In the genomic region with DNA sequence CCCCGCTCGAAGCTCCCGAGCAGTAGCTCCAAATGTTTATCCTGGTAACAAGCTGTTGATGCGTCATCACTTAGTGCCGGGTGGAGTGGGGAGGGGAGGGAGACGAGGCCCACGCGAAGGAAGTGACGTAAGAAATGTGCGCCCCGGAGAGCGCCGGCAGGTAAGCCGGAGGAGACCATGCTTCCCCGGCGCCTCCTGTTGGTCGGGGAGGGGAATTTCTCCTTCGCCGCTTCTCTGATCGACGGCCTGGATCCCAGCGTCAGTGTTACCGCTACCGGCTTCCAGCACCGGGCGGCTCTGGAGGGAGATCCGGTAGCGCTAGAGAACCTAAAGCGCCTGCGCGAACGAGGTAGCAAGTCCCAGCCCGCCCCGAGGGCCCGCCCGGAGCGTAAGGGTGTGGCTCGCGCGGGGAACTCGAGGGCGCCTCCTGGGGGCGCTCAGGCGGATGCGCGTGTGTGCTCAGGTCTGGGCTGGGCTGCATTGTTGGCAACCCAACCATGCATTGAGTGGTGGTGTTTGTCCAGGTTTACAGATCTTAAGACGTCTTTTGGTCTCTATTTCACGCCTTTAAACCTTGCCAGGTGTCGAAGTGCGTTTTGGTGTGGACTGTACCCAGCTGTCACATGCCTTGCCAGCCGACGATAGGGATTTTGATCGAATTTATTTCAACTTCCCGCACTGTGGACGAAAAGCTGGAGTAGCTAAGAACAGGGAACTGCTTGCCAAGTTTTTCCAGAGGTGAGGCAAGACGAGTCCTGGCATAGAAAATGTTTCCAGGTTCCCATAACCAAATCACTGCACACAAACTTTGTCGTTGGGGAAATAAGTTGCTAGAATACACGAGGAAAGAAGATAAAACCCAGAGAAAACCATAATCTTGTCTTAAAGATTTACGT, we compare ENCODE assay signal across 8 mouse cellular contexts. TPM values are rescaled to one million over a fixed set of nuclear protein-coding genes. Genes with fewer than 3 reads are reported as not detected.
DNase-seq lines count a peak whose midpoint lies in the region; ATAC-seq lines count a peak whose summit lies in the region.

Fdxacb1 (plus strand) TSS at position 130 of the 896 bp plus-strand sequence.

- ATAC-seq in megakaryocyte progenitor cell, adult 5-6 weeks (replicated peaks; ENCODE audit: poor library complexity), result peak; percentile 96

- peak; percentile 98 for DNase-seq in adipocyte (ENCODE audit: low spot score)
- peak; percentile 98 for DNase-seq in embryo, embryonic 10 days (ENCODE audit: low spot score)
- peak; percentile 94 for DNase-seq in gastrocnemius, postnatal 10 days
- peak; percentile 99 for DNase-seq in induced T-regulatory cell, adult 2 months (ENCODE audit: low read depth)
- peak; percentile 97 to 99 for DNase-seq in left cerebral cortex, adult 9 months (ENCODE audit: low spot score in 2 of 2)
- DNase-seq in right cerebral cortex, postnatal 14 days, result peak; percentile 97
- DNase-seq in urinary bladder, postnatal 36 days (ENCODE audit: low spot score in 2 of 2), result peak; percentile 97

RNA-seq across cellular contexts. Expression of gene Fdxacb1, which starts in this region (rescaled TPM):
- total RNA-seq in gastrocnemius, postnatal 10 days (2021), result 1 to 10 TPM; 4.0 to 4.9 TPM
- total RNA-seq in megakaryocyte progenitor cell, adult 5-6 weeks (2015), result 6.9 and 7.8 TPM in 2 replicates
- total RNA-seq in megakaryocyte progenitor cell, adult 5-6 weeks (2017), result 6.0 and 7.0 TPM in 2 replicates

Comparison
In these comparisons a context has a peak if more than half of its experiments do, and no peak if none do; other contexts are left out.
1. Peak in every context shown above with its lines: DNase-seq and ATAC-seq.